5 mouse cellular contexts compared by ENCODE assay signal in the genomic region with DNA sequence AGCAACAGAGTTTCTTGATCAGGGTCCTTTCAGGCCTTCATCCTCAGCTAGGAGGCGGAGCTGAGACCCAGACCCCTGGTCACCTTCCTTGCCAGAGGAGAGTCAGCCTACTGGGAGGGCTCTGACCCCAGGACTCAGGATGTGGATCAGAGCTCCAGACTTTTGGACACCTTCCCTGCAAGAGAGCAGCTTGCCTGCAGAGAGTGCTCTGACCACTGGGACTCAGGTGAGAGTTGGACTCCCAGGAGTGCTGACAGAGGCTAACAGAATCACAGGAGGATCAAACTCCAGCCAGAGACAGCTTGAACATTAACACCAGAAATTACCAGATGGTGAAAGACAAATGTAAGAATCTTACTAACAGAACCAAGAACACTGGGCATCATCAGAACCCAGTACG.
DNase-seq lines count a peak whose midpoint lies in the region; ATAC-seq and TF ChIP-seq lines count a peak whose summit lies in the region.
"Not testable (repeated sequence)": the region's sequence is repeated elsewhere in the genome, so short reads cannot be mapped to it uniquely, and the experiment has no call there.

No protein-coding gene starts in this region.

- H3K27ac ChIP-seq in kidney, adult 2 months (ENCODE audit: insufficient read depth, low read depth, low read length) = peak overlapping the region; percentile 98
- H3K27ac ChIP-seq in midbrain, embryonic 11.5 days (ENCODE audit: low read depth, low read length) = not testable (repeated sequence)

- not testable (repeated sequence) for ATAC-seq in midbrain, embryonic 11.5 days (ENCODE audit: low FRiP score)

- WGBS in kidney, adult 2 months = 74% methylated on average over 2 of the region's 2 CpGs
- 90% methylated on average over 2 of the region's 2 CpGs for WGBS in midbrain, embryonic 11.5 days

- TF ChIP-seq CTCF in kidney, adult 2 months (conservative IDR thresholded peaks at IDR 0.05; ENCODE audit: insufficient read depth, insufficient read length, low read depth, low read length) = not testable (repeated sequence)

- not testable (repeated sequence) for H3K4me3 ChIP-seq in kidney, adult 2 months (ENCODE audit: insufficient read depth, low read depth, low read length); midbrain, embryonic 11.5 days (ENCODE audit: low read depth, low read length)

- H3K9me3 ChIP-seq in midbrain, embryonic 11.5 days (ENCODE audit: control insufficient read depth, low read length) = not testable (repeated sequence)

- DNase-seq in kidney, adult 11 months = peak; percentile 72
- peak; percentile 84 for DNase-seq in kidney, adult 2 months
- DNase-seq in kidney, adult 9 months = peak; percentile 84
- DNase-seq in kidney, postnatal 25 days = peak; percentile 18 to 64
- DNase-seq in midbrain, embryonic 11.5 days (ENCODE audit: low spot score, missing footprints) = peak; percentile 31

- not testable (repeated sequence) for H3K9ac ChIP-seq in midbrain, embryonic 11.5 days (ENCODE audit: low read length)

- not testable (repeated sequence) for H3K27me3 ChIP-seq in kidney, adult 2 months (replicated peaks; ENCODE audit: control insufficient read depth, insufficient read depth, low read length); midbrain, embryonic 11.5 days (ENCODE audit: control insufficient read depth, insufficient read depth, low read length)

- H3K4me2 ChIP-seq in midbrain, embryonic 11.5 days = not testable (repeated sequence)

- H3K4me1 ChIP-seq in kidney, adult 2 months (ENCODE audit: control insufficient read depth, insufficient read depth, low read length); midbrain, embryonic 11.5 days (ENCODE audit: control insufficient read depth, insufficient read depth, low read length): not testable (repeated sequence)

- H3K36me3 ChIP-seq in kidney, adult 2 months (ENCODE audit: control insufficient read depth, insufficient read depth, low read length); midbrain, embryonic 11.5 days (ENCODE audit: control insufficient read depth, insufficient read depth, low read length): not testable (repeated sequence)

- TF ChIP-seq POLR2A in kidney, adult 2 months (IDR thresholded peaks at IDR 0.05; ENCODE audit: low read depth, low read length) = not testable (repeated sequence)

Comparison
In these comparisons a context has a peak if more than half of its experiments do, and no peak if none do; other contexts are left out.
1. DNase-seq: peak in every context shown above with its lines; median percentile 84 in kidney, adult 2 months; 84 in kidney, adult 9 months; 72 in kidney, adult 11 months; 41 in kidney, postnatal 25 days; 31 in midbrain, embryonic 11.5 days.